Mouse (Mus musculus) testis, adult 2 months (tissue): ENCODE results near the gene Pmfbp1.

ENCODE experiments used
- CTCF ChIP-seq: fragments of 200-500 bp; IDR thresholded peaks from 2 replicates; pipeline ENCODE4 v1.5.1; 2012; ENCODE audit warnings: low read depth, mild to moderate bottlenecking, inconsistent platforms, low read length, moderate library complexity; ENCODE audit not compliant: control insufficient read depth, insufficient read depth, insufficient replicate concordance
- POLR2A ChIP-seq: fragments of 200-500 bp; IDR thresholded peaks from 2 replicates; pipeline ENCODE4 v1.6.1; 2012; ENCODE audit warnings: low read depth, mild to moderate bottlenecking, inconsistent platforms, low read length, moderate library complexity; ENCODE audit not compliant: control insufficient read depth

DNA sequence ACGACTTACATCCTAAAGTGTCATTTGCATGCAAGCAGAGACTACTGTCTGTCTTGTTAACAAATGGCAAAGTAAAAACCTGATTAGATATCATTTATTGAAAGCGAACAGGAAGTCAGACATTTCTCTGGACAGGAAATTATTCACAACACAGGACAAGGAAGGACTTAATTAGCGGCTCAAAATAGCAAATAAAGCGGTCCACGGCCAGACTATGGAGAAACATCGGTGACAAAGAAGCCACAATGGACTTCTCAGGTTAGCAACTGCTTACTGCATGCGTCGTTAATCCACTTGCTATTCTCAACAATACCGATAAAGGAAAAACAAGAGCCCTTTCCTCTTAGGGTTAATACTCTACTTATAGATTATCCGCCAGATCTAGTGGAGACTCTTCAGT is 70.9 kb downstream of the Pmfbp1 start:
- no peak for TF ChIP-seq CTCF
- TF ChIP-seq POLR2A, result no peak
